Mouse (Mus musculus) heart, embryonic 10.5 days (tissue): ENCODE measurements around the gene Cypt2. TPM values are rescaled to one million over a fixed set of nuclear protein-coding genes. Genes with fewer than 3 reads are reported as not detected.
"Not testable (repeated sequence)": the region's sequence is repeated elsewhere in the genome, so short reads cannot be mapped to it uniquely, and the experiment has no call there.

Source experiments
- DNase-seq: peaks from one replicate; pipeline ENCODE4 v3.0.0-alpha.2; 2017; ENCODE audit warnings: low spot score
- H3K27ac ChIP-seq: fragments of 300-500 bp; sonication (generic); 2 replicates; pipeline ENCODE4 v1.5.1; 2016; ENCODE audit warnings: mild to moderate bottlenecking
- H3K27me3 ChIP-seq: fragments of 300-500 bp; sonication (generic); 2 replicates; pipeline ENCODE4 v1.6.1; 2016; ENCODE audit warnings: mild to moderate bottlenecking; ENCODE audit not compliant: poor library complexity, insufficient read depth, severe bottlenecking
- H3K36me3 ChIP-seq: fragments of 300-500 bp; sonication (generic); 2 replicates; pipeline ENCODE4 v1.6.1; 2016; ENCODE audit warnings: mild to moderate bottlenecking, moderate library complexity
- H3K4me1 ChIP-seq: fragments of 300-500 bp; sonication (generic); 2 replicates; pipeline ENCODE4 v1.6.1; 2016; ENCODE audit warnings: mild to moderate bottlenecking
- H3K4me3 ChIP-seq: fragments of 300-500 bp; sonication (generic); 2 replicates; pipeline ENCODE4 v1.5.1; 2016; ENCODE audit warnings: mild to moderate bottlenecking, moderate library complexity
- H3K9me3 ChIP-seq: fragments of 300-500 bp; sonication (generic); 2 replicates; pipeline ENCODE4 v1.6.1; 2016; ENCODE audit warnings: mild to moderate bottlenecking, moderate library complexity
- WGBS: fragments of 180-500 bp; shearing (Covaris S2); methylation state at CpG from one replicate; pipeline ENCODE4 v1.1.7; 2016; 5-methylcytosine and 5-hydroxymethylcytosine counted together
- polyA plus RNA-seq: library from polyadenylated mRNA; unstranded; fragments of >200 nt; fragmentation: Nextera tagmentation; extraction: Ambion mirVana; gene quantifications from 2 replicates; pipeline ENCODE4 v1.2.1, GENCODE M21; 2016

Cypt2 gene
- not detected in 2 replicates for polyA plus RNA-seq

GRCm38 (mm10) chrX:105499472-105499871 lies at the start of gene Cypt2:
Gene Cypt2, plus strand, starts transcription at chrX:105499772.
- H3K27ac ChIP-seq, H3K4me3 ChIP-seq, H3K27me3 ChIP-seq, H3K9me3 ChIP-seq, H3K36me3 ChIP-seq, H3K4me1 ChIP-seq, DNase-seq: not testable (repeated sequence)
- 88% methylated on average over 4 of the region's 4 CpGs for WGBS

DNA sequence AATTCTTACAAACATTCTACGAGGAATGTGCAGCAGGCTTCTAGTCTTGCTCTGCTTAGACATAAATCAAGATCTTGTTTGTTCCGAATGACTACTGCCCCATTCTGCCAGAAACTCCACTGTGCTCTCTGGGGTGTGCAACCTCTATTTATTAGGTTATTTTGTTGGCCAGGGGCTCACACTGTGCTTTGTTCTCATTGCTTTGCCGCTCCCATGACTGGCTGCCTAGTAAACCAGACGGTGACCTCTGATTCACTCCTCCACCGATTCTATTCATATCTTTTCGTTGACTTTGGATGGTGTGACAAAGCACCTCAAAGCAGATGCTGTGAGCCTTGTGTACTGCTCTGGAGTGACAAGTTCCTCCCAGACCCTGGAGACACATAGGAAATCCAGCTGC lies 46.7 kb downstream of the Cypt2 start:
- no peak for DNase-seq
- H3K4me1 ChIP-seq, result no peaks in the 10 kb centered on the region
- H3K4me3 ChIP-seq, result no peak overlapping the region
- H3K9me3 ChIP-seq, result no peaks in the 10 kb centered on the region
- no peak overlapping the region for H3K27ac ChIP-seq
- H3K27me3 ChIP-seq, result no peaks in the 10 kb centered on the region
- no peaks in the 10 kb centered on the region for H3K36me3 ChIP-seq
- WGBS, result 80% methylated on average over 6 of the region's 6 CpGs
